Mouse (Mus musculus): Measurements from ENCODE around the gene Rpl22. TPM values are rescaled to one million over a fixed set of nuclear protein-coding genes. Genes with fewer than 3 reads are reported as not detected.

Gene Rpl22
- total RNA-seq, 2 experiments from 2014 or later, result 204 to 205 TPM

Other genes starting within 250 kb of the Rpl22 start
- gene Tnfrsf25, start 209.8 kb upstream of the Rpl22 start, total RNA-seq (2021), result 10 to 100 TPM; 40.4 to 49.5 TPM
- gene Espn, start 173.4 kb upstream of the Rpl22 start, total RNA-seq (2021), result 1 to 10 TPM; 2.8 to 3.0 TPM
- not detected for gene Hes2, start 166.9 kb upstream of the Rpl22 start, total RNA-seq (2021)
- gene Acot7, start 147.6 kb upstream of the Rpl22 start, total RNA-seq (2021), result 100 to 1,000 TPM; 329 to 352 TPM
- 1 to 10 TPM; 5.0 to 6.5 TPM for gene Gpr153, start 51.5 kb upstream of the Rpl22 start, total RNA-seq (2021)
- gene Hes3, start 34.1 kb upstream of the Rpl22 start, total RNA-seq (2021), result not detected
- 10 to 100 TPM; 41.6 to 45.4 TPM for gene Icmt, start 28.5 kb upstream of the Rpl22 start, total RNA-seq (2021)
- gene Rnf207, start 6.7 kb upstream of the Rpl22 start, total RNA-seq (2021), result 10 to 100 TPM in 1 of 2 experiments, 1 to 10 TPM in 1; 8.1 to 10.2 TPM
- gene Chd5, start 12.9 kb downstream of the Rpl22 start, total RNA-seq (2021), result 100 to 1,000 TPM; 129 to 131 TPM
- 10 to 100 TPM; 25.6 to 26.1 TPM for gene Nphp4, start 151.0 kb downstream of the Rpl22 start, total RNA-seq (2021)
- 100 to 1,000 TPM; 760 to 810 TPM for gene Kcnab2, start 152.1 kb downstream of the Rpl22 start, total RNA-seq (2021)

All from layer of hippocampus, adult 18-20 months (tissue).